Mouse (Mus musculus) liver, embryonic 14.5 days (tissue): Measurements from ENCODE around the gene Tpd52l2. TPM values are rescaled to one million over a fixed set of nuclear protein-coding genes. Genes with fewer than 3 reads are reported as not detected.
A peak's percentile ranks its signal among the peaks of the same experiment; 100 is the strongest.

Experiments used
- ATAC-seq: fragments of 200-750 bp; cut with Nextera tagmentation; 2 replicates; pipeline ENCODE4 v1.8.0; 2017; ENCODE audit warnings: moderate number of reproducible peaks, mild to moderate bottlenecking, moderate library complexity; ENCODE audit not compliant: insufficient read depth
- DNase-seq, 3 experiments: peaks; one replicate each; pipeline ENCODE4 v3.0.0-alpha.2; 2012 to 2013; ENCODE audit warnings: low read depth in 3 of 3, low spot score in 3 of 3
- H3K27ac ChIP-seq: fragments of 300-500 bp; sonication (generic); 2 replicates; pipeline ENCODE4 v1.5.1; 2014; ENCODE audit warnings: moderate library complexity, mild to moderate bottlenecking, control low read depth, inconsistent platforms
- H3K27me3 ChIP-seq: fragments of 300-500 bp; sonication (generic); 2 replicates; pipeline ENCODE4 v1.6.1; 2014; ENCODE audit warnings: mild to moderate bottlenecking, low read length, moderate library complexity; ENCODE audit not compliant: control insufficient read depth, insufficient read depth
- H3K36me3 ChIP-seq: fragments of 300-500 bp; sonication (generic); replicated peaks from 2 replicates; pipeline ENCODE4 v1.6.1; 2014; ENCODE audit warnings: low read depth; ENCODE audit not compliant: control insufficient read depth, insufficient read depth
- H3K4me1 ChIP-seq, 2 experiments: fragments of 200-500 bp in 1 of 2; fragments of 300-500 bp in 1 of 2; sonication (generic) in 1 of 2; replicated peaks; 2 replicates each; pipeline ENCODE4 v1.6.1; 2012 to 2014; ENCODE audit warnings: antibody characterized with exemption in 1 of 2, inconsistent platforms in 1 of 2, low read length in 1 of 2; ENCODE audit not compliant: control insufficient read depth in 2 of 2, insufficient read depth in 2 of 2
- H3K4me2 ChIP-seq: fragments of 300-500 bp; sonication (generic); 2 replicates; pipeline ENCODE4 v1.6.1; 2014; ENCODE audit warnings: low read depth, mild to moderate bottlenecking, control low read depth, moderate library complexity
- H3K4me3 ChIP-seq, 2 experiments: fragments of 200-500 bp in 1 of 2; fragments of 300-500 bp in 1 of 2; sonication (generic) in 1 of 2; 2 replicates each; pipeline ENCODE4 v1.5.1; 2012 to 2014; ENCODE audit warnings: low read depth in 2 of 2, low read length in 2 of 2, mild to moderate bottlenecking in 2 of 2, control low read depth in 1 of 2, inconsistent platforms in 1 of 2, moderate library complexity in 1 of 2; ENCODE audit not compliant: insufficient read depth in 1 of 2
- H3K9ac ChIP-seq: fragments of 300-500 bp; sonication (generic); replicated peaks from 2 replicates; pipeline ENCODE4 v1.6.1; 2014; ENCODE audit warnings: mild to moderate bottlenecking, control low read depth, moderate library complexity
- H3K9me3 ChIP-seq: fragments of 300-500 bp; sonication (generic); 2 replicates; pipeline ENCODE4 v1.6.1; 2016; ENCODE audit warnings: low read length, mixed read lengths; ENCODE audit not compliant: control insufficient read depth
- CTCF ChIP-seq: IDR thresholded peaks from 2 replicates; pipeline ENCODE4 v1.5.1; 2016; ENCODE audit warnings: antibody characterized with exemption, low read depth, control low read depth
- EP300 ChIP-seq: IDR thresholded peaks from 2 replicates; pipeline ENCODE4 v1.6.1; 2016; ENCODE audit warnings: antibody characterized with exemption, low read depth
- WGBS: fragments of 180-500 bp; shearing (Covaris S2); extraction: QIAGEN DNeasy Blood & Tissue Kit; methylation state at CpG from one replicate; pipeline ENCODE4 v1.1.7; 2014; ENCODE audit not compliant: insufficient replicate concordance; 5-methylcytosine and 5-hydroxymethylcytosine counted together
- polyA plus RNA-seq, 2 experiments: library from polyadenylated mRNA; depleted of rRNA in 1 of 2; stranded (reverse) in 1 of 2; unstranded in 1 of 2; fragments of >200 nt; fragmentation: Nextera tagmentation in 1 of 2; extraction: Ambion mirVana in 1 of 2; gene quantifications; 2 replicates each; pipeline versions ENCODE4 v1.2.1 to v1.2.3; 2012 to 2014

Tpd52l2 gene
- polyA plus RNA-seq, 2 experiments: 36.1 to 78.3 TPM

GRCm38 (mm10) chr2:181536410-181536809 lies 39.5 kb downstream of the Tpd52l2 start:
- WGBS: 64% methylated on average over 2 of the region's 2 CpGs
- DNase-seq: no peak
- Histone ChIP-seq H3K4me1 (peaks cover 5 to 9% of the 10 kb centered on the region in 2 experiments; a peak in 3 of 4 replicates), H3K4me2 (no peak overlapping the region), H3K27ac (no peak overlapping the region), H3K27me3 (no peaks in the 10 kb centered on the region), H3K9me3 (no peaks in the 10 kb centered on the region), H3K4me3 (no peak overlapping the region), H3K36me3 (no peaks in the 10 kb centered on the region; the same call in 1 of the 2 replicates), H3K9ac (no peak overlapping the region)
- no peak; the same call in 1 of the 2 replicates for ATAC-seq
- TF ChIP-seq EP300: no peak

GRCm38 (mm10) chr2:181537444-181538047 lies 40.6 kb downstream of the Tpd52l2 start:
- peak; percentile 56; the same call in 1 of the 2 replicates for ATAC-seq
- Histone ChIP-seq H3K27me3 (no peaks in the 10 kb centered on the region), H3K9ac (no peak overlapping the region), H3K9me3 (no peaks in the 10 kb centered on the region), H3K4me3 (no peak overlapping the region), H3K36me3 (peaks cover 3% of the 10 kb centered on the region), H3K4me2 (peak overlapping the region; percentile 2; the same call in 1 of the 2 replicates), H3K27ac (peak overlapping the region; percentile 7; the same call in 1 of the 2 replicates), H3K4me1 (peaks cover 5 to 9% of the 10 kb centered on the region in 2 experiments; a peak in 3 of 4 replicates)
- TF ChIP-seq EP300 (no peak), CTCF (no peak)
- no peak for DNase-seq
- 52% methylated on average over 2 of the region's 2 CpGs for WGBS

GRCm38 (mm10) chr2:181541761-181542380 lies 44.9 kb downstream of the Tpd52l2 start:
- WGBS: 79% methylated on average over 6 of the region's 6 CpGs
- no peak overlapping the region for H3K27ac ChIP-seq
- peaks cover 7% of the 10 kb centered on the region for H3K36me3 ChIP-seq
- TF ChIP-seq CTCF (no peak), EP300 (no peak)
- H3K27me3 ChIP-seq: no peaks in the 10 kb centered on the region
- no peak overlapping the region for H3K9ac ChIP-seq
- ATAC-seq (no peak), DNase-seq (no peak)
- H3K4me3 ChIP-seq: no peak overlapping the region
- peaks cover 19 to 21% of the 10 kb centered on the region in 2 experiments for H3K4me1 ChIP-seq
- no peak overlapping the region for H3K4me2 ChIP-seq
- H3K9me3 ChIP-seq: no peaks in the 10 kb centered on the region

- Histone ChIP-seq H3K9me3 (no peaks in the 10 kb centered on the region), H3K27me3 (no peaks in the 10 kb centered on the region), H3K4me3 (no peak overlapping the region), H3K36me3 (peaks cover 44% of the 10 kb centered on the region), H3K4me2 (peak overlapping the region; percentile 47), H3K4me1 (peaks cover 15 to 19% of the 10 kb centered on the region in 2 experiments), H3K9ac (peak overlapping the region; percentile 18; the same call in 1 of the 2 replicates), H3K27ac (peak overlapping the region; percentile 71)
- peak; percentile 72; the same call in 1 of the 2 replicates for ATAC-seq
- DNase-seq: peak; percentile 47 to 51 (median 49)
- 33% methylated on average over 7 of the region's 7 CpGs for WGBS
- TF ChIP-seq CTCF (no peak), EP300 (peak; percentile 48)
Measured at GRCm38 (mm10) chr2:181546142-181546541, 49.2 kb downstream of the Tpd52l2 start.

- DNase-seq: no peak
- H3K27me3 ChIP-seq: no peaks in the 10 kb centered on the region
- no peaks in the 10 kb centered on the region for H3K9me3 ChIP-seq
- TF ChIP-seq EP300 (no peak), CTCF (no peak)
- peaks cover 15 to 19% of the 10 kb centered on the region in 2 experiments for H3K4me1 ChIP-seq
- WGBS: 56% methylated on average over 1 of the region's 1 CpGs
- no peak overlapping the region for H3K4me3 ChIP-seq
- peaks cover 56% of the 10 kb centered on the region for H3K36me3 ChIP-seq
- H3K27ac ChIP-seq: no peak overlapping the region
- no peak overlapping the region for H3K4me2 ChIP-seq
- H3K9ac ChIP-seq: no peak overlapping the region
- no peak for ATAC-seq
Measured at GRCm38 (mm10) chr2:181548227-181548626, 51.3 kb downstream of the Tpd52l2 start.
